Mouse (Mus musculus): ENCODE measurements around the gene Trim25. TPM values are rescaled to one million over a fixed set of nuclear protein-coding genes. Genes with fewer than 3 reads are reported as not detected.

The Trim25 gene
- polyA plus RNA-seq (2012; rRNA removed) (5.6 and 6.2 TPM in 2 replicates), polyA plus RNA-seq (2014; fragmentation: Nextera tagmentation; extraction: Ambion mirVana) (5.8 and 6.1 TPM in 2 replicates)

GRCm38 (mm10) chr11:88998974-88999722, at the start of gene Trim25:
Gene Trim25 (plus strand): TSS chr11:88999376.
- Histone ChIP-seq H3K4me3 (replicated peaks; ENCODE audit: low read length) (peak within 1 kb of the TSS; percentile 47), H3K4me2 (replicated peaks; ENCODE audit: low read depth, low read length, severe bottlenecking) (peak within 1 kb of the TSS; percentile 59), H3K27me3 (ENCODE audit: control insufficient read depth, insufficient read depth, low read length) (peaks cover 17% of the 10 kb centered on the region), H3K36me3 (ENCODE audit: control insufficient read depth, insufficient read depth, low read length) (no peaks in the 10 kb centered on the region), H3K9ac (ENCODE audit: low read depth, low read length, severe bottlenecking) (peak within 1 kb of the TSS; percentile 51), H3K9me3 (ENCODE audit: control insufficient read depth, low read length) (no peaks in the 10 kb centered on the region), H3K27ac (replicated peaks; ENCODE audit: low read depth, low read length) (no peak within 1 kb of the TSS), H3K4me1 (ENCODE audit: control insufficient read depth, insufficient read depth, low read length) (no peaks in the 10 kb centered on the region)
- ATAC-seq (ENCODE audit: low FRiP score, low read depth) (peak; percentile 64), DNase-seq (ENCODE audit: low spot score) (peak; percentile 78)
- WGBS, result 8% methylated on average over 39 of the region's 48 CpGs
- no peak for TF ChIP-seq POLR2A (IDR thresholded peaks at IDR 0.05; ENCODE audit: borderline replicate concordance, extremely low read depth, insufficient read depth, insufficient read length)

GRCm38 (mm10) chr11:88949802-88950639, 49.2 kb upstream of the Trim25 start:
- TF ChIP-seq POLR2A (IDR thresholded peaks at IDR 0.05; ENCODE audit: borderline replicate concordance, extremely low read depth, insufficient read depth, insufficient read length), result no peak
- Histone ChIP-seq H3K4me3 (replicated peaks; ENCODE audit: low read length) (no peak overlapping the region), H3K9ac (ENCODE audit: low read depth, low read length, severe bottlenecking) (no peak overlapping the region), H3K9me3 (ENCODE audit: control insufficient read depth, low read length) (no peaks in the 10 kb centered on the region), H3K4me2 (replicated peaks; ENCODE audit: low read depth, low read length, severe bottlenecking) (no peak overlapping the region), H3K27me3 (ENCODE audit: control insufficient read depth, insufficient read depth, low read length) (no peaks in the 10 kb centered on the region), H3K27ac (replicated peaks; ENCODE audit: low read depth, low read length) (no peak overlapping the region), H3K4me1 (ENCODE audit: control insufficient read depth, insufficient read depth, low read length) (peaks cover 7% of the 10 kb centered on the region; the same call in 1 of the 2 replicates), H3K36me3 (ENCODE audit: control insufficient read depth, insufficient read depth, low read length) (peaks cover 28% of the 10 kb centered on the region)
- 87% methylated on average over 8 of the region's 8 CpGs for WGBS
- ATAC-seq (ENCODE audit: low FRiP score, low read depth) (no peak), DNase-seq (ENCODE audit: low spot score) (no peak)

- 88% methylated on average over 13 of the region's 13 CpGs for WGBS
- peaks cover 23% of the 10 kb centered on the region for H3K36me3 ChIP-seq (ENCODE audit: control insufficient read depth, insufficient read depth, low read length)
- H3K27ac ChIP-seq (replicated peaks; ENCODE audit: low read depth, low read length), result no peak overlapping the region
- H3K4me1 ChIP-seq (ENCODE audit: control insufficient read depth, insufficient read depth, low read length), result peaks cover 11% of the 10 kb centered on the region; the same call in 1 of the 2 replicates
- no peak for TF ChIP-seq POLR2A (IDR thresholded peaks at IDR 0.05; ENCODE audit: borderline replicate concordance, extremely low read depth, insufficient read depth, insufficient read length)
- H3K27me3 ChIP-seq (ENCODE audit: control insufficient read depth, insufficient read depth, low read length), result no peaks in the 10 kb centered on the region
- H3K9ac ChIP-seq (ENCODE audit: low read depth, low read length, severe bottlenecking), result no peak overlapping the region
- ATAC-seq (ENCODE audit: low FRiP score, low read depth) (no peak), DNase-seq (ENCODE audit: low spot score) (no peak)
- no peak overlapping the region for H3K4me3 ChIP-seq (replicated peaks; ENCODE audit: low read length)
- no peaks in the 10 kb centered on the region for H3K9me3 ChIP-seq (ENCODE audit: control insufficient read depth, low read length)
- no peak overlapping the region for H3K4me2 ChIP-seq (replicated peaks; ENCODE audit: low read depth, low read length, severe bottlenecking)
Observed at GRCm38 (mm10) chr11:88950640-88951250, 48.4 kb upstream of the Trim25 start.

DNA sequence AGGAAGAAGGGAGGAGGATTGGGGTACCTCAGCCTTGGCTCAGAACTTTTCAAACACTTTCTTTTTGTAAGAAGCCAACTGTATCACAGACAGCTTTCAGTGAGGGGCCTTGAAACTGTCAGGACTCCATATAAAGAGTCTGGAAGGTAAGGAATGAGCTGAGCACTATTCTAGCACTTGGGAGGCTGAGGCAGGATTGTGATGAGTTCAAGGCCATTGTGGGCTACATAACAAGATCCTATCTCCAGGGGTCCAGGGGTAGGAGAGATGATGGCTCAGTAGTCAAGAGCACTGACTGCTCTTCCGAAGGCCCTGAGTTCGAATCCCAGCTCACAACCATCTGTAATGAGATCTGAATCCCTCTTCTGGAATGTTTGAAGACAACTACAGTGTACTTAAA, 47.6 kb upstream of the Trim25 start:
- TF ChIP-seq POLR2A (IDR thresholded peaks at IDR 0.05; ENCODE audit: borderline replicate concordance, extremely low read depth, insufficient read depth, insufficient read length), result no peak
- no peak for ATAC-seq (ENCODE audit: low FRiP score, low read depth)
- no peak for DNase-seq (ENCODE audit: low spot score)
- Histone ChIP-seq H3K9me3 (ENCODE audit: control insufficient read depth, low read length) (no peaks in the 10 kb centered on the region), H3K36me3 (ENCODE audit: control insufficient read depth, insufficient read depth, low read length) (peaks cover 17% of the 10 kb centered on the region), H3K9ac (ENCODE audit: low read depth, low read length, severe bottlenecking) (no peak overlapping the region), H3K27me3 (ENCODE audit: control insufficient read depth, insufficient read depth, low read length) (no peaks in the 10 kb centered on the region), H3K4me2 (replicated peaks; ENCODE audit: low read depth, low read length, severe bottlenecking) (no peak overlapping the region), H3K4me1 (ENCODE audit: control insufficient read depth, insufficient read depth, low read length) (peaks cover 11% of the 10 kb centered on the region; the same call in 1 of the 2 replicates), H3K4me3 (replicated peaks; ENCODE audit: low read length) (no peak overlapping the region), H3K27ac (replicated peaks; ENCODE audit: low read depth, low read length) (no peak overlapping the region)
- 93% methylated on average over 2 of the region's 2 CpGs for whole genome bisulfite sequencing

- no peak for ATAC-seq (ENCODE audit: low FRiP score, low read depth)
- WGBS, result 95% methylated on average over 5 of the region's 5 CpGs
Observed at GRCm38 (mm10) chr11:88952117-88952516, 47.1 kb upstream of the Trim25 start.

More at GRCm38 (mm10) chr11:88952117-88952516, 47.1 kb upstream of the Trim25 start:
- H3K27ac ChIP-seq (replicated peaks; ENCODE audit: low read depth, low read length), result no peak overlapping the region
- TF ChIP-seq POLR2A (IDR thresholded peaks at IDR 0.05; ENCODE audit: borderline replicate concordance, extremely low read depth, insufficient read depth, insufficient read length), result no peak
- H3K9ac ChIP-seq (ENCODE audit: low read depth, low read length, severe bottlenecking), result no peak overlapping the region
- no peak overlapping the region for H3K4me2 ChIP-seq (replicated peaks; ENCODE audit: low read depth, low read length, severe bottlenecking)
- DNase-seq (ENCODE audit: low spot score), result no peak
- no peaks in the 10 kb centered on the region for H3K9me3 ChIP-seq (ENCODE audit: control insufficient read depth, low read length)
- H3K36me3 ChIP-seq (ENCODE audit: control insufficient read depth, insufficient read depth, low read length), result peaks cover 11% of the 10 kb centered on the region
- H3K4me3 ChIP-seq (replicated peaks; ENCODE audit: low read length), result no peak overlapping the region
- no peaks in the 10 kb centered on the region for H3K27me3 ChIP-seq (ENCODE audit: control insufficient read depth, insufficient read depth, low read length)
- H3K4me1 ChIP-seq (ENCODE audit: control insufficient read depth, insufficient read depth, low read length), result peaks cover 11% of the 10 kb centered on the region; the same call in 1 of the 2 replicates
